Mouse (Mus musculus): ENCODE measurements around the gene Tmem216. TPM values are rescaled to one million over a fixed set of nuclear protein-coding genes. Genes with fewer than 3 reads are reported as not detected.

Gene Tmem216
- total RNA-seq, 1 experiment from 2014 or later = 8.5 TPM

DNA sequence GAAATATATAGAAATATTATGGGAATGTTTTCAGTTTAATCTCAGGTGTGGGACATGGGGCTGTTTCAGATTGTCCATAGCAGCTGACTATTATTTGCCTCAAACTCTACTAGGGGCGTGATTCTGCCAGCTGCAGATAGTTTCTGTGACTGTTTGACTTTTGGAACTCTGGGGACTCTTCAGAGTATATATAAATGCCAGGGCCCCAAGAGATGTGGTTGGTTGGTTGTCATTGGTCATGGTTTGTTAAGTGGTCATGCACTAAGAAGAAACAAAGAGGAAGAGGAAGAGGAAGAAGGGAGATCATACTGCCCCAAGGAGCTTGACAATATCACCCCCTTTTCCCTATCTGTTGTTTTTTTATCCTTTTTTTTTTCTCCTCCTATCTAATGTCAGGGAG lies 34.1 kb downstream of the Tmem216 start:
- no peak for ATAC-seq (replicated peaks in 1 of 2; ENCODE audit: insufficient read depth in 1 of 2, low FRiP score in 2 of 2, low TSS enrichment in 1 of 2, low read depth in 1 of 2, poor library complexity in 2 of 2, severe bottlenecking in 2 of 2)

- no peak for ATAC-seq (replicated peaks in 1 of 2; ENCODE audit: insufficient read depth in 1 of 2, low FRiP score in 2 of 2, low TSS enrichment in 1 of 2, low read depth in 1 of 2, poor library complexity in 2 of 2, severe bottlenecking in 2 of 2)
Measured at GRCm38 (mm10) chr19:10520355-10520754, 35.7 kb downstream of the Tmem216 start.

GRCm38 (mm10) chr19:10510759-10511330 lies 45.2 kb downstream of the Tmem216 start:
- ATAC-seq (replicated peaks in 1 of 2; ENCODE audit: insufficient read depth in 1 of 2, low FRiP score in 2 of 2, low TSS enrichment in 1 of 2, low read depth in 1 of 2, poor library complexity in 2 of 2, severe bottlenecking in 2 of 2) = no peak

DNA sequence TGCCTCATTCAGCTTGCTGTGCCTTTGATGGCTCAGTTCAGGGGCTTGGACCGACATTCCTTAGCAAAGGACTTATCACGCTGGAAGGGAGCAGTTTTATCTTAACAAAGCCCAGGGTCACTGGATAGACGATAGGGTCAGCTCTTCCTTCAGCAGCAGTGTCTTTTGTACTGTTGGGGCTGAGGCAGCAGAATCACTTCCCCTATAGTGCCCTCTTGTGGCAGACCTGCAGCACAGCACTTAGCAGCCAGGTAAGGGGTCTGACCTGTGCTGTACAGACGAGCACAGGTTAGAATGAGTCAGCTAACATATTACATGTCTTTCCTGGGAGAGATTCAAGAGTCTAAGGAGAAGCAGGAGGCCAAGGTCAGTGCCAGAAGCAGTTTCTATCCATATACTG lies 53.5 kb downstream of the Tmem216 start:
- ATAC-seq (replicated peaks in 1 of 2; ENCODE audit: insufficient read depth in 1 of 2, low FRiP score in 2 of 2, low TSS enrichment in 1 of 2, low read depth in 1 of 2, poor library complexity in 2 of 2, severe bottlenecking in 2 of 2) = peak; percentile 66 to 67; a peak in 3 of 4 replicates

DNA sequence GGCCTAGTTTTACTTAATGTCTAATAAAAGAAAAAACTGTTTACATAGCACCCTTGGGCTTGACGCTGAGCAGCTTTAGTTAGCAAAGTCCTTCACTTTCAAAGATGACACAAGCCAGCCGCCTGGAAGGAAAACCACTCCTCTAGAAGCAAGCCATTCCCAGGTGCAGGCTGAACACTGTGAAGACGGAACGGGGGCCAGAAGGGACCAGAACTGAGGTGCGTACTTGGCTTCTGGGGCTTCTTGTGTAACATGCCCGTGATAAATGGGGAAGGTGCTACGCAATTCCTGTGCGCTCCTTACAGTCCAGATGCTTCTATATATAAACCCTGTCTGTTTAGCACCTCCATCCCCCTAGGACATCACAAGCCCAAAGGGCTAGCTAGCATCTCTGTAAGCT lies 55.5 kb downstream of the Tmem216 start:
- ATAC-seq (replicated peaks in 1 of 2; ENCODE audit: insufficient read depth in 1 of 2, low FRiP score in 2 of 2, low TSS enrichment in 1 of 2, low read depth in 1 of 2, poor library complexity in 2 of 2, severe bottlenecking in 2 of 2) = no peak

DNA sequence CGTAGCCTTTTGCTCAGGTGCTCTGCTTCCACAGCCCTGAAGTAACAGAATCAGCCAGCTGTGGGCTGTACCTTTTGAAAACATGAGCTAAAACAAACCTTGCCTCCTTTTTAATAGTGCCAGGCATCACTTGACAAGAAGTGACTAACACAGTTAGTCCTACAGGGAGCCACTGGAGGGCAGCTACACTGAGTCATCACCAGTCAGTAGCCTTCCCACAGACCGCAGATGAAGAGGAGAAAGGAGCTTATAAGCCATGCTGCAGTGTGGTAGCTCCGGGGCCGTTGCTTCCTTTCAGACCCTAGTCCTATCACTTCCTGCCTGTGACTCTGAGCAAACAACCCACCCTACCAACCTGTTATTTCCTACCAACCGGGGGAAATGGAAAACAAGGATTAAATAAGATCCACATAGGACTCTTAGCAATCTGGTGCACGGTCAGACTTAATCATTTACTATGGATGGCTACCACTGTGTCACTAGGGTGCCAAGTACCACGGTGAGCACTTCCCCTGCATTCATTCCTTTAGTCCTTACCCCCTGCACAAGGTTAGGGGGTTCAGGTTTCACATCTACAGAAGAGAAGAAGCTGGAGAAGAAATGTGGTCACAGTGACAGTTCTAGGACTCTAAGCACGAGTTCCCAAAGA lies 58.4 kb downstream of the Tmem216 start:
- peak; percentile 86 to 87 for ATAC-seq (replicated peaks in 1 of 2; ENCODE audit: insufficient read depth in 1 of 2, low FRiP score in 2 of 2, low TSS enrichment in 1 of 2, low read depth in 1 of 2, poor library complexity in 2 of 2, severe bottlenecking in 2 of 2)

DNA sequence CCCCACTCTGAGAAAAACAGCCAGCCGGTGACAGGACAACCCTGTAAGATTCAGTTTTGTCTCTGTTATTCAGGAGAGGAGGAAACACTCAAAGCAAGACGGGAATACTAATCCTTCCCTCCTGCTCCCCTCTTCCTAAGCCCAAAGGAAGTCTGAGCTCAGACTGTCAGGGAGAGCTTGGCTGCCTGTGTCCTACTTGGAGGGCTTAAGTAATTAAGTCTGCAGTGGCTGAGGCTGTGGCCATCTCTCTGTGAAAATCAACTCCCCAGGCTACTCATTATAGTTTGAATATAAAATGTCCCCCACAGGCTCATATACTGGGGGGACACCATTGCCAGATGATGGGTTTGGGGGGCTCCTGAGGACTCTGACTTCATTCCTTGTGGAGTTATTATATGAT lies 59.1 kb downstream of the Tmem216 start:
- ATAC-seq (replicated peaks in 1 of 2; ENCODE audit: insufficient read depth in 1 of 2, low FRiP score in 2 of 2, low TSS enrichment in 1 of 2, low read depth in 1 of 2, poor library complexity in 2 of 2, severe bottlenecking in 2 of 2) = no peak

DNA sequence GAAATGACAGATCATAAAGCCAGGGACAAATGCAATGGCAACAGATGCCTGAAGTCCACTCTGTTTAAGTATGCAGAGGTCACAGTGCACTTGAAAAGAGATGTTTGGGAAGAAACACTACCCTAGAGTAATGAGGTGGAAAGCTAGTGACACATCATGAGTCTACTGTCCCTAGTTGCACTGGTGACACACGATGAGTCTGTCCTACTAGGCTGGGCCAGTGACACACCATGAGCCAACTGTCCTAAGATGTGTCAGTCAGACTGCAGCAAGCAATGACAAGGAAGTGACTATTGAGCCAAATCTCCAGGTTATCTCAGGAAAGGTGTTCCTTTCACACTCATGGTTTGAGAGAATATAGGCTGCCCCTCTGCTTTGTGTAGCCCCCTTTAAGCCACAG lies 60.4 kb downstream of the Tmem216 start:
- ATAC-seq (replicated peaks in 1 of 2; ENCODE audit: insufficient read depth in 1 of 2, low FRiP score in 2 of 2, low TSS enrichment in 1 of 2, low read depth in 1 of 2, poor library complexity in 2 of 2, severe bottlenecking in 2 of 2) = no peak

GRCm38 (mm10) chr19:10486264-10486738 lies 69.7 kb downstream of the Tmem216 start:
- peak; percentile 74 to 84 for ATAC-seq (replicated peaks in 1 of 2; ENCODE audit: insufficient read depth in 1 of 2, low FRiP score in 2 of 2, low TSS enrichment in 1 of 2, low read depth in 1 of 2, poor library complexity in 2 of 2, severe bottlenecking in 2 of 2)

Other genes starting within 250 kb of the Tmem216 start
- gene Syt7, start 167.1 kb downstream of the Tmem216 start, total RNA-seq (2017) = not detected in 2 replicates
- gene Lrrc10b, start 98.8 kb downstream of the Tmem216 start, total RNA-seq (2017) = not detected in 2 replicates
- not detected in 2 replicates for gene Ppp1r32, start 73.3 kb downstream of the Tmem216 start, total RNA-seq (2017)
- gene Cpsf7, start 31.0 kb downstream of the Tmem216 start, total RNA-seq (2017) = 52.1 and 63.2 TPM in 2 replicates
- gene Sdhaf2, start 30.1 kb downstream of the Tmem216 start, total RNA-seq (2017) = 59.2 and 71.7 TPM in 2 replicates
- gene Cyb561a3, start 20.9 kb upstream of the Tmem216 start, total RNA-seq (2017) = 19.9 and 39.3 TPM in 2 replicates
- gene Tmem138, start 21.1 kb upstream of the Tmem216 start, total RNA-seq (2017) = 5.6 and 11.9 TPM in 2 replicates
- 373 and 377 TPM in 2 replicates for gene Ddb1, start 49.1 kb upstream of the Tmem216 start, total RNA-seq (2017)
- gene Tkfc, start 49.4 kb upstream of the Tmem216 start, total RNA-seq (2017) = 4.0 and 7.3 TPM in 2 replicates
- gene Vwce, start 78.0 kb upstream of the Tmem216 start, total RNA-seq (2017) = 0.19 TPM in 1 of 2 replicates, not detected in the other
- gene Pga5, start 121.8 kb upstream of the Tmem216 start, total RNA-seq (2017) = not detected in 2 replicates
- 11.7 and 13.9 TPM in 2 replicates for gene Vps37c, start 132.5 kb upstream of the Tmem216 start, total RNA-seq (2017)
- 1.1 and 4.5 TPM in 2 replicates for gene Cd5, start 182.8 kb upstream of the Tmem216 start, total RNA-seq (2017)

Data from hematopoietic stem cell, adult 5-6 weeks (primary cell).